Mouse (Mus musculus) gastrocnemius, postnatal 4 days (tissue): ENCODE data around the gene Gm49387. TPM values are rescaled to one million over a fixed set of nuclear protein-coding genes. Genes with fewer than 3 reads are reported as not detected.

ENCODE experiments used
- DNase-seq, 2 experiments: peaks; one replicate each; pipeline ENCODE4 v3.0.0; 2021 to 2022; ENCODE audit warnings: low spot score in 2 of 2, mixed read lengths in 2 of 2
- total RNA-seq, 2 experiments: library from RNA; stranded (reverse); gene quantifications; 2 replicates each; pipeline ENCODE4 v1.2.3; 2021

Gene Gm49387
- total RNA-seq, 2 experiments from 2014 or later, result not detected

DNA sequence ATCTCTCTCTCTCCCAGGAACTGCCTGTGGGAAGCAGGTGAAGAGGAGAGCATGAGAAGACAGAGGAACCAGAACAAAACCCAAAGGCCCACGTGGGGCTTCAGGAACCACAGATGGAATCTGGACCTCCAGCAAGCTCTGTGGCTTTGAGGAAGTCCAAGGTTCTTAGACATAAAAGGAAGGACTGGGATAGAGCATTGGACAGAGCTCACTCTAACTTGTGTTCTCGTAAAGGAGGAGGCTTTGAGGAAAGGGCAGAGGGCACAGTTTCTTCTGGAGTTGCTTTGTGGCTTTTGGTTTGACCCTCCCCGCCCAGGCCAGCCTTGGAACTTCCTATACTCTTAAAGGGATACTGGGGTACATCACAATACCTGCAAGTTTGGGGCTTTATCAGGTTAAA lies 108.0 kb downstream of the Gm49387 start:
- no peak for DNase-seq

DNA sequence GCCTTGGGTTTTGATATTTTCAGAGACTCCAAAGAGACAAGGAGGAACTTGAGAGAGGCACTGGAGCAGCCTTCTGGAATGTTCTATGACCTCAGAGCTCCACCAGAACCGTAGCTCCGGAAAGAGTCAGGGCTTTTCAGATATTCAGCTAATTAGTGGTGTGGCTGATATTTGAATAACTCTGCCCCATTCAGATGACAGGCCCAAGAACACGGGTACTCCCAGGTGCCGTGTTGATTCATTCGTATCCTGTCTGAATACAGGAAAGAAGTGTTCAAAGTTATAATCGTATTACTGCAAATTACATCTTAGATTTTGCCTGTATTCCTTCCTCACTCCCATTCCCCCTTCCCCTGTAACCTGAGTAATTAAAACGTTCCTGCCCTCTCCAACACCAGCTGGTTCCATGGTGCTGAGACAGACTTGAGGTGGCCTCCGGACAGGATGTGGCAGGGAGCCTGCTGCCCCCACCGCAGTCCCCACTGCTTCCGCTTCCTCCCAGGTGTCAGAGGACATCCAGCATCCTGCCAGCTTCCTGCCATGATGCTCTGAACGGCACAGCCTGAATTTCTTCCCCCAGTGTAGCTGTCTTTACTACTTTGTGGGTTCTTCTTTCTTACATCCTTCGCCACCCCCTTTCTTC lies 109.1 kb downstream of the Gm49387 start:
- DNase-seq, result no peak

DNA sequence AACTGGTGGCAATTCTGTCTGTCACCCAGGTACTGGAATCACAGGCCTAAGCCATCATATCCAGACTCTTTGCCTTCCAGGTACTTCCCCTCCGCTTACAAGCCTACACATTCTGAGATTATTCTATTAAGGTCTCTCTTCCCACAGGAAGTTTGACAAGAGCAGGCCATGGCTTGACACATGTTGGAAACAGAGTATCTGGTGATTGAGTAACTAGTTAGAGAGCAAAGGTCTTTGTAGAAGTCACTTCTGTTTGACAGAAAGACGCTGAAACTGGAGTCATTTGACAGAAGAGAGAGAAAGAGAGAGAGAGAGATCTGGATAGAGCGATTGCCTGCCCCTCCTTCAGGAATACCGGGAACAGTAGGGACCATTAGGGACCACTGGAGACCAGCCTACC lies 109.8 kb downstream of the Gm49387 start:
- no peak for DNase-seq

DNA sequence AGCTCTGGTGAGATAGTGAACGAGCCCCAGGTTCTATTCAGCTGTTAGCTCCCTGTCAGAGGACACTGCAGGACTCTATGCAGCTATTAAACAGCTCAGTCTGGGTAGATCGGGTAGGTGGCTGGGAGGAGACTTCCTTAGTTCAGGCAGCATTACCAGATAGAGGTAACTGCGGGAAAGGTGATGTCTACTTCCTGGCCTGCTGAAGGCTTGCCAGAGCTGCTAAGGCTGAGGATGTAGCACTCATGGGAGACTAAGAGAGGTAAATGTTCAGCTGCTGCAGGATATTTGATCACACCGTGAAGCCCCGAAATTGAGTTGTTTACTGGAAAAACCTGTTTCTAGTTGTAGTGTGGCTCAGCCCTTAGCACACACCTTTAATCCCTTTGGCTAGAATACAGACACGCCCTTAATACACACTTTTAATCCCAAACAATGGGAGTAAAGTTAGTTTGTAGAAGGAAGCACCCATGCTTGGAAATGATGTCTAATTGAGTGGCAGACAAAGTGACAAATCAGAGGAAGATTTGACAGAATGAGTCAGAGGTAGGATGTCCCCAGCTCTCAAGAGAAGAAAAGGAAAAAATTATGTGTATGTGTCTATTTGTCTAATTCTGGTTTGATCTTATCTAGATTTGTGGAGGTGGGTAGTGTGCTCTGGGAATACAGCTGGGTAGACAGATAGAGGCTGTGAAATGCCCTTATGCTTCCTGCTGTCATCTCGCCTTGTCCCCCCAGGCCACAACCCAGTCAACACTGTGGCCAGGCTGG lies 115.5 kb downstream of the Gm49387 start:
- no peak for DNase-seq

DNA sequence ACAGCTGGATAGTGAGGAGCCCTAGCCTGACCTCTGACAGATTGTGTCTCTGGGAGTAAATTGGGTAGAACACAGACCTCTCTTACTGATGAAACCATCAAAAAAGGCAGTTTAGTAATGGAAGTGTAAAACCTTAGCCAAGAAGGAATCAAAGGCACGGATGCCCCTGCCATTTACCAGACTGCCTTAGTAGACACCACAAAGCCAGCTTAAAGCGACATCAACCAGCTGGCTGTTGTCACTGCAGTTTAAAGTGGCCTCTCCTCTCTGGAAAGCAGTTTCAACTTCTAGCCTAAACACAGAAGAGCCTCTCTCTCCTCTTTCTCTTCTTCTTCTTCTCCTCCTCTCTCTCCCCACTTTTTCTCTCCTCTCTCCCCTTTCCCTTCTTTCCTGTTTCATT lies 119.4 kb downstream of the Gm49387 start:
- no peak for DNase-seq

DNA sequence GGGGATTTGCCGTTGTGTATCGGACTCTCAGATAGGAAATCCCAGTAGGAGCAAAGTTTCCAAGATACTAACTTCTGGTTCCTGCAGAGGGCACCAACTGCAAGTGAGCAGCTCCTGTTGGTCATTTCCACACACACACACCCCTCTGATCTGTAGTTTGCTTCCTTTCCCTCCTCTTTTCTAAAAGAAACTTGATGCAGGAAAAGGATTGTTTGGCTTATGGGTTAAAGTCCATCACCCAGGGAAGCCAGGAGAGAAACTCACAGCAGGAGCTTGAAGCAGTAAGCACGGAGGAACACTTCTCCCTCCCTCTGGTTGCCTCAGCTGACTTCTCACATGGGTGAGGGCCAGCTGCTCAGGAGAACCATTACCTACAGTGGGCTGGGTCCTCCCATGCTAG lies 121.5 kb downstream of the Gm49387 start:
- no peak for DNase-seq

DNA sequence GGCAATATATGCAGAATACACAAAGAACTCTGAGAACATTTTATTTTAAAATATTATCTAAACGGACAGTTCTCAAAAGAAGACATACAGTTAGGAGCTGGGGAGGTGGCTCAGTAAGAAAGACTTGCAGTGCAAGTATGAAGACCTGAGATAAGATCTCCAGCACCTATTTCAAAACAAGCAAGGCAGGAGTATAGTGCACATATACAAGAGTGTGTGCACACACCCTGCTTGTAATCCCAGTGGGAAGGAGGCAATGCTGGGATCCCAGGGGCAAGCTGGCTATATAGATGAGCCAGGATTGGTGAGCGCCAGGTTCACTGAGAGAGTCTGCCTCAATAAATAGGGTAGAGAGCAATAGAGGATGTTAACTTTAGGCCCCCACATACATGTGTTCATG lies 124.8 kb downstream of the Gm49387 start:
- DNase-seq, result no peak

DNA sequence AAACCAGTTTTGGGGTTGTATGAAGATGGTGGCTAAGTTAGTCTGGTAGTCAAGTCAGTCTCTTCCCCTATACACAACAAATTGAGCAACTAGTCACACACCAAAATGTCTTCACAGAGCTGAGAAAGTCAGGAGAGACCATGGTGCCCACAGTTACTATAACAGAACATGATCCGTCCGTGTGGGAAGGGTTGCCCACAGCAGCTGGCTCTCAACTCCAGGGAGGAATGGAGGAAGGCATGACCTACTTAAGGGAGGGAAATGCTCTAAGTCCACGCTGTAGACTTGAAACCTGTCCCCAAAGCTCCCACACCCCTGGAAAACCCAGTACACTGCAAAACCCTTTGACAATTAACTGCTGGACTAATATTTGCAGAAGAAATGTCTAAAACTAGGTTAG lies 130.4 kb downstream of the Gm49387 start:
- DNase-seq, result no peak

DNA sequence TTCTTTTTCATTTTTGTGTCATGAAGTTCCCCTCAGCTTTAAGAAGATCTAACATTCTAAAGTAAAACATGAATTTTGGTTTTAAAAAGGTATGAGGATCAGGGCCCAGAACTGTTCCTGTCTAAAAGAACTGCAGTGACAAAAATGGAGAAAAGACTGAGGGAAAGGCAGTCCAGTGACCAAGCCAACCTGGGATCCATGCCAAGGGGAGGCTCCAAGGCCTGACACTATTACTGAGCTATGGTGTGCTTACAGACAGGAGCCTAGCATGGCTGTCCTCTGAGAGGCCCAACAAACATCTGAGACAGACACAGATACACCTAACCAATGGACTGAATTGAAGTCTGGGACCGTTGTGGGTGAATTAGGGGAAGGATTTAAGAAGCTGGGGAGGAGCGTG lies 130.8 kb downstream of the Gm49387 start:
- DNase-seq, result no peak

DNA sequence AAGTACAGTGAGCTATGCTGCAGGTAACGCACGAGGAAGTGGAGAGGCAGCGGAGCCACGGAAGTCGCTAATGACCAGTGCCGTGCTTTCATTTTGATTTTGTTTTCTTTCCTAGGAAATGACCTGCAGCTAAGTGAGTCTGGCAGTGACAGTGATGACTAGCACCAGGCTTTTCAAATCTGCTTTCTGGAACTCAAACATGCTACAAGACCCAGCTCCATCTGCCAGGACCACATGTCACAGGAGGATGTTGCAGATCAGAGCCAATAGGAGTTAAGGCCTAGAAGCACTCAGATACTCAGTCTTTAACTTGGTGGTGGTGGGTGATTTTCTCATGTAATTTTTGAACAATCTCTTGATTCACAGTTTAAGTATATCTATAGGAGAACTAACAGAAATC lies 134.2 kb downstream of the Gm49387 start:
- no peak for DNase-seq

DNA sequence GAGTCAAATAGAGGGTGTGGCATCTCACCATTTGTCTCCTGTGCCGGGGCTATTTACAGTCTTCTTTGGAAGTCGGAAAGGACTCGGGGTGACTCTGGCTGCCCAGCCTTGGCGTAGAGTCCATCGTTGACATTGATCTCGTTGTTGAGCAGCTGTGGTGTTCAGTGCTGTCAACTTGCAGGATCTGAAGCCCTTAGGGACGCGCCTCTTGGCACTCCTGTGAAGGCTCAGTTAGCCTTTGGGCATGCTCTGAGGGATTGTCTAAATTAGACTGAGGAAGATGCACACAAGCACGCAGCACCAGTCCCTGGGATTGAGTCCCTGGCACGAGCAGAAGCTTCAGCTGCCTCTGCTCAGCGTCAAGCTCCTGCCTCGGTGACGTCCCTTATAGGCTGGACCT lies 137.3 kb downstream of the Gm49387 start:
- DNase-seq, result no peak

Other genes starting within 250 kb of the Gm49387 start
- 10 to 100 TPM; 79.8 to 93.9 TPM for gene Sh3bp5, start 204.8 kb downstream of the Gm49387 start, total RNA-seq
- gene Eaf1, start 146.5 kb downstream of the Gm49387 start, total RNA-seq, result 10 to 100 TPM; 23.3 to 24.2 TPM
- gene Mettl6, start 145.8 kb downstream of the Gm49387 start, total RNA-seq, result 10 to 100 TPM; 23.2 to 23.6 TPM
- 10 to 100 TPM; 10.4 to 15.2 TPM for gene Colq, start 49.5 kb downstream of the Gm49387 start, total RNA-seq
- gene Btd, start 150 bp upstream of the Gm49387 start, total RNA-seq, result 10 to 100 TPM; 16.9 to 19.1 TPM
- gene Hacl1, start 408 bp upstream of the Gm49387 start, total RNA-seq, result 10 to 100 TPM; 15.0 to 15.4 TPM
- gene Ankrd28, start 189.8 kb upstream of the Gm49387 start, total RNA-seq, result 10 to 100 TPM; 45.0 to 51.1 TPM